Mouse (Mus musculus): ENCODE measurements around the gene Havcr1. TPM values are rescaled to one million over a fixed set of nuclear protein-coding genes. Genes with fewer than 3 reads are reported as not detected.

The Havcr1 gene
- 9.5 TPM for polyA plus RNA-seq (2015; fragmentation: Illumina TruSeq; extraction: RNeasy Lipid Tissue Mini Kit (QIAGEN cat#74804); ENCODE audit: insufficient read depth, low replicate concordance)

GRCm38 (mm10) chr11:46735076-46735475, at the start of gene Havcr1:
Gene Havcr1 (plus strand): TSS chr11:46735080.

GRCm38 (mm10) chr11:46706664-46707356, 28.1 kb upstream of the Havcr1 start, which contains the start of gene Timd2:
Gene Timd2 (minus strand): TSS chr11:46707061.

GRCm38 (mm10) chr11:46810511-46810910, 75.6 kb downstream of the Havcr1 start, which contains the start of gene Timd4:
Gene Timd4 (plus strand): TSS chr11:46810800.

Other genes starting within 250 kb of the Havcr1 start
- gene Gm12169, start 210.9 kb upstream of the Havcr1 start, polyA plus RNA-seq (2015; fragmentation: Illumina TruSeq; extraction: RNeasy Lipid Tissue Mini Kit (QIAGEN cat#74804); ENCODE audit: insufficient read depth, low replicate concordance), result not detected
- gene BC053393, start 163.5 kb upstream of the Havcr1 start, polyA plus RNA-seq (2015; fragmentation: Illumina TruSeq; extraction: RNeasy Lipid Tissue Mini Kit (QIAGEN cat#74804); ENCODE audit: insufficient read depth, low replicate concordance), result not detected
- not detected for gene Dppa1, start 105.8 kb upstream of the Havcr1 start, polyA plus RNA-seq (2015; fragmentation: Illumina TruSeq; extraction: RNeasy Lipid Tissue Mini Kit (QIAGEN cat#74804); ENCODE audit: insufficient read depth, low replicate concordance)
- 1.1 TPM for gene Timd2, start 28.0 kb upstream of the Havcr1 start, polyA plus RNA-seq (2015; fragmentation: Illumina TruSeq; extraction: RNeasy Lipid Tissue Mini Kit (QIAGEN cat#74804); ENCODE audit: insufficient read depth, low replicate concordance)
- gene Timd4, start 75.7 kb downstream of the Havcr1 start, polyA plus RNA-seq (2015; fragmentation: Illumina TruSeq; extraction: RNeasy Lipid Tissue Mini Kit (QIAGEN cat#74804); ENCODE audit: insufficient read depth, low replicate concordance), result 99.4 TPM

Data from spleen, adult 10 weeks (tissue).